In genomic region chr11:30159545-30160255, GRCm38 (mm10) we compare ENCODE assay signal across 12 mouse cellular contexts.
DNase-seq lines count a peak whose midpoint lies in the region; ATAC-seq and TF ChIP-seq lines count a peak whose summit lies in the region.
"Had no signal": no experiment of that assay in that cellular context is flagged by ENCODE, and none has a peak within 500 bp of the region (broad histone marks: within the 10 kb centered on the region; RNA-seq: fewer than 3 reads in every experiment).

No protein-coding gene starts in this region.

- no peak for TF ChIP-seq CTCF in layer of hippocampus, adult 2 months (conservative IDR thresholded peaks at IDR 0.05)

- H3K4me1 ChIP-seq in heart, embryonic 10.5 days: peaks cover 75% of the 10 kb centered on the region
- H3K4me1 ChIP-seq in limb, embryonic 13.5 days: peaks cover 5% of the 10 kb centered on the region

- peak; percentile 84 for ATAC-seq in limb, embryonic 13.5 days (ENCODE audit: low FRiP score, low read depth)

- no peaks in the 10 kb centered on the region for H3K9me3 ChIP-seq in heart, embryonic 10.5 days
- H3K9me3 ChIP-seq in limb, embryonic 13.5 days: no peaks in the 10 kb centered on the region
- H3K9me3 ChIP-seq: hindbrain, embryonic 12.5 days had no signal

- no peak overlapping the region for H3K4me3 ChIP-seq in heart, embryonic 10.5 days
- H3K4me3 ChIP-seq in layer of hippocampus, adult 2 months: no peak overlapping the region
- H3K4me3 ChIP-seq in limb, embryonic 13.5 days: no peak overlapping the region
- H3K4me3 ChIP-seq: erythroblast, embryonic 14.5 days; hindbrain, embryonic 12.5 days had no signal

- no peaks in the 10 kb centered on the region for H3K27me3 ChIP-seq in heart, embryonic 10.5 days (ENCODE audit: insufficient read depth, poor library complexity, severe bottlenecking)
- H3K27me3 ChIP-seq in limb, embryonic 13.5 days: no peaks in the 10 kb centered on the region
- H3K27me3 ChIP-seq: hindbrain, embryonic 12.5 days had no signal

- H3K27ac ChIP-seq in heart, embryonic 10.5 days: peak overlapping the region; percentile 82
- peak overlapping the region; percentile 16; the same call in 1 of the 2 replicates for H3K27ac ChIP-seq in layer of hippocampus, adult 2 months
- no peak overlapping the region for H3K27ac ChIP-seq in limb, embryonic 13.5 days
- H3K27ac ChIP-seq: hindbrain, embryonic 12.5 days had no signal

- H3K4me2 ChIP-seq in limb, embryonic 13.5 days (replicated peaks): no peak overlapping the region
- H3K4me2 ChIP-seq: hindbrain, embryonic 12.5 days had no signal

- peaks cover 14% of the 10 kb centered on the region for H3K36me3 ChIP-seq in heart, embryonic 10.5 days
- peaks cover 19% of the 10 kb centered on the region for H3K36me3 ChIP-seq in limb, embryonic 13.5 days

- no peak for DNase-seq in heart, embryonic 10.5 days (ENCODE audit: low spot score)
- no peak for DNase-seq in heart, adult 9 months (ENCODE audit: low spot score in 2 of 2)
- no peak for DNase-seq in layer of hippocampus, adult 2 months (ENCODE audit: low spot score in 2 of 2)
- DNase-seq in layer of hippocampus, postnatal 25 days (ENCODE audit: extremely low spot score in 1 of 2, low spot score in 1 of 2): no peak
- DNase-seq in cerebellum, adult 11 months: peak; percentile 26
- no peak for DNase-seq in Muller cell, postnatal 12 days (ENCODE audit: inconsistent ontology term)
- no peak for DNase-seq in T-cell, adult 2 months (ENCODE audit: low spot score)
- DNase-seq: adrenal gland, adult 8-10 months; kidney, adult 9 months had no signal

- WGBS in heart, embryonic 10.5 days: 84% methylated on average over 4 of the region's 4 CpGs
- WGBS in limb, embryonic 13.5 days: 76% methylated on average over 4 of the region's 4 CpGs

- H3K9ac ChIP-seq in limb, embryonic 13.5 days: no peak overlapping the region
- H3K9ac ChIP-seq: hindbrain, embryonic 12.5 days had no signal
